Mouse (Mus musculus) brain, embryonic 14.5 days (tissue): ENCODE results near the gene Hist2h2bb.

ENCODE experiments used
- CTCF ChIP-seq: fragments of 200-500 bp; IDR thresholded peaks from 2 replicates; pipeline ENCODE4 v1.5.1; 2012; ENCODE audit warnings: inconsistent platforms, mild to moderate bottlenecking, moderate library complexity, borderline replicate concordance; ENCODE audit not compliant: insufficient read depth, insufficient read length; ENCODE audit errors: extremely low read depth
- POLR2A ChIP-seq: fragments of 200-500 bp; IDR thresholded peaks from 2 replicates; pipeline ENCODE4 v1.6.1; 2012; ENCODE audit warnings: mild to moderate bottlenecking, inconsistent platforms, borderline replicate concordance; ENCODE audit not compliant: poor library complexity, insufficient read depth, insufficient read length, severe bottlenecking; ENCODE audit errors: extremely low read depth

- TF ChIP-seq POLR2A = no peak
- TF ChIP-seq CTCF = no peak
Measured at GRCm38 (mm10) chr3:96254683-96255355, 14.7 kb upstream of the Hist2h2bb start.
